Mouse (Mus musculus) E14TG2a.4 (cell line): ENCODE results near the gene Sept3.

Experiments used
- CTCF ChIP-seq: conservative IDR thresholded peaks from 2 replicates; pipeline ENCODE4 v1.5.1; 2014; ENCODE audit warnings: low read length
- NANOG ChIP-seq: IDR thresholded peaks from 2 replicates; pipeline ENCODE4 v1.6.1; 2014; ENCODE audit warnings: borderline replicate concordance, low read length, mixed read lengths

DNA sequence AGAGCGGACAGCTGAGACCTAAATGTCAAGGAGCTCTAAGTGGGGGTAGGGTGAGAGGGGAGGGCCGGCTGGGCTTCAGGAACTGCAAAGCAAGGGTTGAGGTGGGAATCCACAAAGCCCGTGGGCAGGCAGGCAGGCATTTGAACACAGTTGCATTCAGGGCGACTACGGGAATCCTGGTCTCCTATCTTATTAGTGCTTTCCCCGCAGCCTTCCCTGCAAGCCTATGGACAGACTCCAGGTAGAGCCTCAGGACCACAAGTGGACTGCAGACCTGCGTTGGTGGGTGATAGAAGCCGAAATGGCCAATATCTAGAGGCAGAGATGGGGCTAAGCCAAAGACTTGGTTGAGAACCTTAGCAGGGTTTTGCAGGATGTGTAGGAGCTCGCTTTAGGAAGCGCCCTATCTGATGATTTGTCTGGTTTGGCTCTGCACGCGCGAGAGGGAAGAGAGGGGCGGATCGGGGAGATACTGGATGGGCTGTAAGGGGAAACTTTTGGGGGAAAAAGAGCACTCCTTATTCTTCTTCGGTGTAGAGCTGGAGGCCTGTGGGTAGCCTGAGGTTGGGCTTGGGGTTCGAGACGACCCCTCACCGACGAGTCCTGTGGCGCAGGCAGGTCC lies 65.8 kb downstream of the Sept3 start:
- TF ChIP-seq CTCF = no peak
- no peak for TF ChIP-seq NANOG
